Mouse (Mus musculus) kidney, embryonic 16.5 days (tissue): ENCODE results near the gene A630076J17Rik. TPM values are rescaled to one million over a fixed set of nuclear protein-coding genes. Genes with fewer than 3 reads are reported as not detected.

ENCODE experiments used
- ATAC-seq: fragments of 200-750 bp; cut with Nextera tagmentation; 2 replicates; pipeline ENCODE4 v1.8.0; 2017; ENCODE audit warnings: moderate TSS enrichment; ENCODE audit not compliant: low FRiP score, low TSS enrichment
- H3K27ac ChIP-seq: fragments of 300-500 bp; sonication (generic); 2 replicates; pipeline ENCODE4 v1.5.1; 2014; ENCODE audit warnings: low read length
- H3K27me3 ChIP-seq: fragments of 300-500 bp; sonication (generic); 2 replicates; pipeline ENCODE4 v1.6.1; 2014; ENCODE audit warnings: low read length, control low read depth, mixed read lengths; ENCODE audit not compliant: insufficient read depth
- H3K36me3 ChIP-seq: fragments of 300-500 bp; sonication (generic); 2 replicates; pipeline ENCODE4 v1.6.1; 2014; ENCODE audit warnings: low read length, control low read depth, mixed read lengths; ENCODE audit not compliant: insufficient read depth
- H3K4me1 ChIP-seq: fragments of 300-500 bp; sonication (generic); 2 replicates; pipeline ENCODE4 v1.6.1; 2014; ENCODE audit warnings: low read length, control low read depth, mixed read lengths; ENCODE audit not compliant: insufficient read depth
- H3K4me2 ChIP-seq: fragments of 300-500 bp; sonication (generic); replicated peaks from 2 replicates; pipeline ENCODE4 v1.6.1; 2014; ENCODE audit warnings: low read depth, low read length
- H3K4me3 ChIP-seq: fragments of 300-500 bp; sonication (generic); 2 replicates; pipeline ENCODE4 v1.5.1; 2014; ENCODE audit warnings: mild to moderate bottlenecking, low read length
- H3K9ac ChIP-seq: fragments of 300-500 bp; sonication (generic); replicated peaks from 2 replicates; pipeline ENCODE4 v1.6.1; 2014; ENCODE audit warnings: low read length
- H3K9me3 ChIP-seq: fragments of 300-500 bp; sonication (generic); 2 replicates; pipeline ENCODE4 v1.6.1; 2016; ENCODE audit warnings: low read length, control low read depth
- WGBS: fragments of 180-500 bp; shearing (Covaris S2); extraction: QIAGEN DNeasy Blood & Tissue Kit; methylation state at CpG from one replicate; pipeline ENCODE4 v1.1.7; 2014; 5-methylcytosine and 5-hydroxymethylcytosine counted together
- polyA plus RNA-seq: library from polyadenylated mRNA; unstranded; fragments of >200 nt; fragmentation: Nextera tagmentation; extraction: Ambion mirVana; gene quantifications from 2 replicates; pipeline ENCODE4 v1.2.1, GENCODE M21; 2015

Gene A630076J17Rik
- polyA plus RNA-seq, 1 experiment from 2014 or later, result not detected

GRCm38 (mm10) chr3:107205170-107205569, 25.2 kb upstream of the A630076J17Rik start:
- Histone ChIP-seq H3K4me1 (no peaks in the 10 kb centered on the region), H3K36me3 (no peaks in the 10 kb centered on the region), H3K27ac (no peak overlapping the region), H3K4me2 (no peak overlapping the region), H3K9ac (no peak overlapping the region), H3K4me3 (no peak overlapping the region), H3K9me3 (no peaks in the 10 kb centered on the region), H3K27me3 (no peaks in the 10 kb centered on the region)
- ATAC-seq, result no peak

- Histone ChIP-seq H3K27ac (no peak overlapping the region), H3K9me3 (no peaks in the 10 kb centered on the region), H3K4me3 (no peak overlapping the region), H3K9ac (no peak overlapping the region), H3K27me3 (no peaks in the 10 kb centered on the region), H3K4me2 (no peak overlapping the region), H3K4me1 (no peaks in the 10 kb centered on the region), H3K36me3 (no peaks in the 10 kb centered on the region)
- 11% methylated on average over 4 of the region's 4 CpGs for WGBS
- ATAC-seq, result no peak
Observed at GRCm38 (mm10) chr3:107205994-107206393, 24.4 kb upstream of the A630076J17Rik start.

GRCm38 (mm10) chr3:107206490-107207150, 23.8 kb upstream of the A630076J17Rik start:
- Histone ChIP-seq H3K4me2 (no peak overlapping the region), H3K4me1 (no peaks in the 10 kb centered on the region), H3K27ac (no peak overlapping the region), H3K36me3 (no peaks in the 10 kb centered on the region), H3K9ac (no peak overlapping the region), H3K27me3 (no peaks in the 10 kb centered on the region), H3K4me3 (no peak overlapping the region), H3K9me3 (no peaks in the 10 kb centered on the region)
- WGBS, result 38% methylated on average over 4 of the region's 4 CpGs
- no peak for ATAC-seq

- ATAC-seq, result 0 out of 2 replicates have a peak, but pooled peaks have one; percentile 32
- no peak overlapping the region for H3K9ac ChIP-seq
- no peaks in the 10 kb centered on the region for H3K27me3 ChIP-seq
- H3K9me3 ChIP-seq, result no peaks in the 10 kb centered on the region
- H3K27ac ChIP-seq, result no peak overlapping the region
- WGBS, result 57% methylated on average over 7 of the region's 7 CpGs
- no peak overlapping the region for H3K4me2 ChIP-seq
- no peaks in the 10 kb centered on the region for H3K4me1 ChIP-seq
- no peaks in the 10 kb centered on the region for H3K36me3 ChIP-seq
- H3K4me3 ChIP-seq, result no peak overlapping the region
Observed at GRCm38 (mm10) chr3:107207625-107208253, 22.7 kb upstream of the A630076J17Rik start.

- H3K4me1 ChIP-seq, result no peaks in the 10 kb centered on the region
- no peaks in the 10 kb centered on the region for H3K36me3 ChIP-seq
- ATAC-seq, result no peak
- H3K9me3 ChIP-seq, result no peaks in the 10 kb centered on the region
- H3K27me3 ChIP-seq, result no peaks in the 10 kb centered on the region
- H3K27ac ChIP-seq, result no peak overlapping the region
- WGBS, result 73% methylated on average over 5 of the region's 5 CpGs
- no peak overlapping the region for H3K9ac ChIP-seq
- H3K4me2 ChIP-seq, result no peak overlapping the region
- no peak overlapping the region for H3K4me3 ChIP-seq
Observed at GRCm38 (mm10) chr3:107214606-107215005, 15.8 kb upstream of the A630076J17Rik start.

- Histone ChIP-seq H3K27me3 (no peaks in the 10 kb centered on the region), H3K27ac (no peak overlapping the region), H3K9me3 (no peaks in the 10 kb centered on the region), H3K36me3 (no peaks in the 10 kb centered on the region), H3K4me3 (no peak overlapping the region), H3K4me1 (no peaks in the 10 kb centered on the region), H3K9ac (no peak overlapping the region), H3K4me2 (no peak overlapping the region)
- ATAC-seq, result no peak
- 60% methylated on average over 8 of the region's 8 CpGs for WGBS
Observed at GRCm38 (mm10) chr3:107216400-107217100, 13.9 kb upstream of the A630076J17Rik start.

- Histone ChIP-seq H3K4me3 (no peak overlapping the region), H3K9me3 (no peaks in the 10 kb centered on the region), H3K36me3 (no peaks in the 10 kb centered on the region), H3K27ac (no peak overlapping the region), H3K27me3 (no peaks in the 10 kb centered on the region), H3K4me1 (no peaks in the 10 kb centered on the region), H3K4me2 (no peak overlapping the region), H3K9ac (no peak overlapping the region)
- 79% methylated on average over 3 of the region's 3 CpGs for WGBS
- ATAC-seq, result no peak
Observed at GRCm38 (mm10) chr3:107217101-107217480, 13.3 kb upstream of the A630076J17Rik start.

- Histone ChIP-seq H3K4me1 (no peaks in the 10 kb centered on the region), H3K27ac (no peak overlapping the region), H3K9me3 (no peaks in the 10 kb centered on the region), H3K9ac (no peak overlapping the region), H3K4me2 (no peak overlapping the region), H3K27me3 (no peaks in the 10 kb centered on the region), H3K4me3 (no peak overlapping the region), H3K36me3 (no peaks in the 10 kb centered on the region)
- 89% methylated on average over 7 of the region's 7 CpGs for WGBS
- no peak for ATAC-seq
Observed at GRCm38 (mm10) chr3:107218572-107218971, 11.8 kb upstream of the A630076J17Rik start.

GRCm38 (mm10) chr3:107221608-107222007, 8.8 kb upstream of the A630076J17Rik start, which contains the start of gene Cym:
TSS of gene Cym (minus strand) at chr3:107221732.
- Histone ChIP-seq H3K4me2 (no peak within 1 kb of the TSS), H3K27me3 (no peaks in the 10 kb centered on the region), H3K36me3 (no peaks in the 10 kb centered on the region), H3K9ac (no peak within 1 kb of the TSS), H3K4me1 (no peaks in the 10 kb centered on the region), H3K4me3 (no peak within 1 kb of the TSS), H3K27ac (no peak within 1 kb of the TSS), H3K9me3 (no peaks in the 10 kb centered on the region)
- ATAC-seq, result no peak
- WGBS, result 87% methylated on average over 10 of the region's 10 CpGs

- Histone ChIP-seq H3K4me1 (no peaks in the 10 kb centered on the region), H3K4me2 (no peak overlapping the region), H3K9me3 (no peaks in the 10 kb centered on the region), H3K27ac (no peak overlapping the region), H3K4me3 (no peak overlapping the region), H3K9ac (no peak overlapping the region), H3K36me3 (no peaks in the 10 kb centered on the region), H3K27me3 (no peaks in the 10 kb centered on the region)
- WGBS, result 70% methylated on average over 1 of the region's 1 CpGs
- ATAC-seq, result no peak
Observed at GRCm38 (mm10) chr3:107223230-107223629, 7.2 kb upstream of the A630076J17Rik start.
